ENCODE assay signal across 10 mouse cellular contexts in the genomic region with DNA sequence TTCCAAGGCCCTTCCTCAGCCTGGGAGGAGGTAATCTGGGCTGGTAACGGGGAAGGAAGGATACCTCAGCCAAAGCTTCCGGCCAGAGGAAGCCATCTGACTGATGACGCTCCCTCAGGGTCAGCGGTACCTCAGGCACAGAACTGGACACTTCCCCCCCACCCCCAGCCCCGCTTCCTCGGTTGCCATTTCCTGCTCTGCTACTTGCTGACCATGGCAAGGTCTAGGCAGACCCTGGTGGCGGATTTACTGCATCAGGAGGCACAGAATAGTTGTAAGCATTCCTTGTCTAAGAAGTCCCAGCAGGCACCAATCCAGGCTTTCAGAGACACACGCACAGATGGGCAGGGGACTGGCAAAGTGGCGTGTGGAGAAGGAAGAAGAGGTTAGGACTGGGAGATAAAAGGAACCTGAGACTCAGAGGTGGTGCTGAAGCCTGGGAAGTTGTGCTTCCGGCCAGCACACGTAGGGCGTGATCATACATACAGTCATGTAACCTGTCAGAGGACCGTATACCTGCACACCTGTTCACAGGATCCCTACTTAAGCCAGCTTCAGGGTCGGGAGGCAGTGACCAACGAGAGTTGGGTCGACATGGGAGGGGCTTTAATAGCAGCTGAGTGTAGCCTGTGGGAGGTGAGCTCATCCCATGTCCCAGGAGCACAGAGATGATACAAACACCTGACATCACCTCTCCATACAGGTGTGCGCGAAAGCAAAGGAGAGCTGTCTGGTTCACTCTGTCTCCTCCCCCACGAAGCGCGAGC. TPM values are rescaled to one million over a fixed set of nuclear protein-coding genes. Genes with fewer than 3 reads are reported as not detected.
DNase-seq lines count a peak whose midpoint lies in the region; ATAC-seq lines count a peak whose summit lies in the region.
"Had no signal": no experiment of that assay in that cellular context is flagged by ENCODE, and none has a peak within 500 bp of the region (broad histone marks: within the 10 kb centered on the region; RNA-seq: fewer than 3 reads in every experiment).

No protein-coding gene starts in this region.

- peak overlapping the region; percentile 92; the same call in 1 of the 2 replicates for H3K4me3 ChIP-seq in forebrain, embryonic 11.5 days (ENCODE audit: low read depth, low read length)
- peak overlapping the region; percentile 55 for H3K4me3 ChIP-seq in kidney, embryonic 14.5 days (ENCODE audit: low read length)
- peak overlapping the region; percentile 94 for H3K4me3 ChIP-seq in midbrain, embryonic 12.5 days
- H3K4me3 ChIP-seq: erythroblast, embryonic 14.5 days had no signal

- H3K9me3 ChIP-seq in forebrain, embryonic 11.5 days (ENCODE audit: control insufficient read depth, low read length): no peaks in the 10 kb centered on the region
- H3K9me3 ChIP-seq in kidney, embryonic 14.5 days (ENCODE audit: control insufficient read depth, low read length): no peaks in the 10 kb centered on the region
- H3K9me3 ChIP-seq in midbrain, embryonic 12.5 days: no peaks in the 10 kb centered on the region

- no peaks in the 10 kb centered on the region; the same call in 1 of the 2 replicates for H3K27me3 ChIP-seq in forebrain, embryonic 11.5 days (ENCODE audit: control insufficient read depth, insufficient read depth, low read length)
- H3K27me3 ChIP-seq in kidney, embryonic 14.5 days (ENCODE audit: control insufficient read depth, insufficient read depth, low read length): no peaks in the 10 kb centered on the region
- H3K27me3 ChIP-seq in midbrain, embryonic 12.5 days: peaks cover 2% of the 10 kb centered on the region

- DNase-seq in cerebellum, adult 9-10 months: peak; percentile 53
- DNase-seq in cerebellum, adult 8-10 months: no peak
- no peak for DNase-seq in forebrain, embryonic 11.5 days (ENCODE audit: low spot score)
- no peak for DNase-seq in thymus, adult 18-20 months
- DNase-seq in urinary bladder, adult 2 months (ENCODE audit: low spot score): no peak
- DNase-seq in spleen, adult 18-20 months: no peak

- WGBS in forebrain, embryonic 11.5 days: 81% methylated on average over 21 of the region's 21 CpGs
- 49% methylated on average over 21 of the region's 21 CpGs for WGBS in kidney, embryonic 14.5 days
- WGBS in midbrain, embryonic 12.5 days: 80% methylated on average over 21 of the region's 21 CpGs

- no peak for ATAC-seq in forebrain, embryonic 11.5 days (replicated peaks; ENCODE audit: low FRiP score)
- no peak for ATAC-seq in kidney, embryonic 14.5 days (ENCODE audit: low FRiP score, low TSS enrichment)
- ATAC-seq in midbrain, embryonic 12.5 days (ENCODE audit: low FRiP score, low read depth): no peak

- H3K4me1 ChIP-seq in forebrain, embryonic 11.5 days (replicated peaks; ENCODE audit: control insufficient read depth, insufficient read depth, low read length): peaks cover 16% of the 10 kb centered on the region
- peaks cover 32% of the 10 kb centered on the region for H3K4me1 ChIP-seq in kidney, embryonic 14.5 days (ENCODE audit: control insufficient read depth, insufficient read depth, low read length)
- H3K4me1 ChIP-seq in midbrain, embryonic 12.5 days: peaks cover 41% of the 10 kb centered on the region

- peaks cover 33% of the 10 kb centered on the region for H3K36me3 ChIP-seq in forebrain, embryonic 11.5 days (ENCODE audit: control insufficient read depth, insufficient read depth, low read length)
- H3K36me3 ChIP-seq in kidney, embryonic 14.5 days (ENCODE audit: control insufficient read depth, insufficient read depth, low read length): peaks cover 55% of the 10 kb centered on the region
- peaks cover 55% of the 10 kb centered on the region for H3K36me3 ChIP-seq in midbrain, embryonic 12.5 days

- peak overlapping the region; percentile 99 for H3K4me2 ChIP-seq in forebrain, embryonic 11.5 days (ENCODE audit: low read depth, low read length, severe bottlenecking)
- peak overlapping the region; percentile 56 for H3K4me2 ChIP-seq in kidney, embryonic 14.5 days (replicated peaks; ENCODE audit: low read depth, low read length)
- H3K4me2 ChIP-seq in midbrain, embryonic 12.5 days (replicated peaks): peak overlapping the region; percentile 99

- no peak overlapping the region for H3K27ac ChIP-seq in forebrain, embryonic 11.5 days (ENCODE audit: low read depth, low read length)
- peak overlapping the region; percentile 100; the same call in 1 of the 2 replicates for H3K27ac ChIP-seq in kidney, embryonic 14.5 days (ENCODE audit: low read depth, low read length)
- H3K27ac ChIP-seq in midbrain, embryonic 12.5 days (replicated peaks): no peak overlapping the region

- H3K9ac ChIP-seq in forebrain, embryonic 11.5 days (ENCODE audit: low read length): peak overlapping the region; percentile 98
- H3K9ac ChIP-seq in kidney, embryonic 14.5 days (ENCODE audit: low read depth, low read length): peak overlapping the region; percentile 97; the same call in 1 of the 2 replicates
- H3K9ac ChIP-seq in midbrain, embryonic 12.5 days (replicated peaks): peak overlapping the region; percentile 98

RNA-seq across cellular contexts. Expression of a gene that starts 3.3 kb away (rescaled TPM):
- 2.9 and 3.3 TPM in 2 replicates for polyA plus RNA-seq in forebrain, embryonic 11.5 days (2014; fragmentation: Nextera tagmentation; extraction: Ambion mirVana)
- polyA plus RNA-seq in kidney, embryonic 14.5 days (2014; fragmentation: Nextera tagmentation; extraction: Ambion mirVana): 4.8 and 6.0 TPM in 2 replicates
- 35.2 and 37.6 TPM in 2 replicates for polyA plus RNA-seq in midbrain, embryonic 12.5 days (2016; fragmentation: Nextera tagmentation; extraction: Ambion mirVana)
- 25.6 and 30.8 TPM in 2 replicates for polyA plus RNA-seq in urinary bladder, adult 2 months (2012; rRNA removed)

RNA-seq across cellular contexts. Expression of a gene that starts 7.6 kb away (rescaled TPM):
- polyA plus RNA-seq in forebrain, embryonic 11.5 days (2014; fragmentation: Nextera tagmentation; extraction: Ambion mirVana): 18.7 and 20.8 TPM in 2 replicates
- 22.4 and 22.7 TPM in 2 replicates for polyA plus RNA-seq in kidney, embryonic 14.5 days (2014; fragmentation: Nextera tagmentation; extraction: Ambion mirVana)
- 19.6 and 19.8 TPM in 2 replicates for polyA plus RNA-seq in midbrain, embryonic 12.5 days (2016; fragmentation: Nextera tagmentation; extraction: Ambion mirVana)
- polyA plus RNA-seq in urinary bladder, adult 2 months (2012; rRNA removed): 19.6 and 26.7 TPM in 2 replicates

RNA-seq across cellular contexts. Expression of a gene that starts 15.6 kb away (rescaled TPM):
- not detected in 2 replicates for polyA plus RNA-seq in forebrain, embryonic 11.5 days (2014; fragmentation: Nextera tagmentation; extraction: Ambion mirVana)
- 0.26 TPM in 1 of 2 replicates, not detected in the other for polyA plus RNA-seq in kidney, embryonic 14.5 days (2014; fragmentation: Nextera tagmentation; extraction: Ambion mirVana)
- 0.55 TPM in 1 of 2 replicates, not detected in the other for polyA plus RNA-seq in midbrain, embryonic 12.5 days (2016; fragmentation: Nextera tagmentation; extraction: Ambion mirVana)
- polyA plus RNA-seq in urinary bladder, adult 2 months (2012; rRNA removed): 0.12 and 0.25 TPM in 2 replicates
- polyA plus RNA-seq: erythroblast, embryonic 14.5 days; small intestine, adult 2 months had no signal

RNA-seq across cellular contexts. Expression of a gene that starts 18.1 kb away (rescaled TPM):
- polyA plus RNA-seq in forebrain, embryonic 11.5 days (2014; fragmentation: Nextera tagmentation; extraction: Ambion mirVana): 14.1 and 16.5 TPM in 2 replicates
- polyA plus RNA-seq in kidney, embryonic 14.5 days (2014; fragmentation: Nextera tagmentation; extraction: Ambion mirVana): 10.5 and 14.6 TPM in 2 replicates
- 19.8 and 21.1 TPM in 2 replicates for polyA plus RNA-seq in midbrain, embryonic 12.5 days (2016; fragmentation: Nextera tagmentation; extraction: Ambion mirVana)
- polyA plus RNA-seq in urinary bladder, adult 2 months (2012; rRNA removed): 21.3 and 26.1 TPM in 2 replicates

RNA-seq across cellular contexts. Expression of a gene that starts 43.1 kb away (rescaled TPM):
- 6.8 and 7.4 TPM in 2 replicates for polyA plus RNA-seq in forebrain, embryonic 11.5 days (2014; fragmentation: Nextera tagmentation; extraction: Ambion mirVana)
- polyA plus RNA-seq in kidney, embryonic 14.5 days (2014; fragmentation: Nextera tagmentation; extraction: Ambion mirVana): 5.7 and 7.5 TPM in 2 replicates
- 3.8 and 4.6 TPM in 2 replicates for polyA plus RNA-seq in midbrain, embryonic 12.5 days (2016; fragmentation: Nextera tagmentation; extraction: Ambion mirVana)
- polyA plus RNA-seq in urinary bladder, adult 2 months (2012; rRNA removed): 15.2 and 17.6 TPM in 2 replicates
